Mouse (Mus musculus): ENCODE results near the gene Arhgef7.

The Arhgef7 gene

DNA sequence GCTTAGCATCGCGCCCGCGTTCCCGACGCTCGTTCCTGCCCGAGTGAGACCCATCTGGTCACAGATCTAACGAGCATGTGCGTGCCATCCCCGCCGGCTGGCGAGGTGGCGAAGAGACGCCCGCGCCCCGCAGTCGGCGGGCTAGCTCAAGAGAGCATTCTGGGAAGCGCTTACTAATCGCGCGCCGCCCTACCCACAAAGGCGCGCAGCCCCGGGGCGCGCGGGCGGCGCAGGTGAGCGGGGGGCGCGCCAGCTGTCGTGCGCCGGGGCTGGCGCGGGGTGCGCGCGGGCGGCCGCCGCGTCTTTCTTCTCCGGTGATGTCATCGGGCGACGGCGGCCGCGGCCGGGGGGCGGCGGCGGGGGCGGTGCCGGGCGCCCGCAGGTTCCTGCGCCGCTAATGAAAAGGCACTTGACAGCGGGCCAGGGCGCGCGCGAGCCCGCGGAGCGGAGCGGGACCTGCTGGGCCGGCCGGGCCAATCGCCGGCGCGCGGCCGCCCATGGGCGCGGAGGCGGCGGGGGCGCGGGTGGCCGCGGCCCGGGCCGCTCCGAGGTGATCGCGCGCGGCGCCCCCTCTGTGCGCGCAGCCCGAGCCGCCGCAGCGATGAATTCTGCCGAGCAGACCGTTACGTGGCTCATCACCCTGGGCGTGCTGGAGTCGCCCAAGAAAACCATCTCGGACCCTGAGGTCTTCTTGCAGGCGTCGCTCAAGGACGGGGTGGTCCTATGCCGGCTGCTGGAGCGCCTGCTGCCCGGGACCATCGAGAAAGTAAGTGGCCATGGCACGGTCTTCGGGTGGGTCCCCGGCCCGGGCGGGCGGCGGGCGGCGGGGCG is at the start of gene Arhgef7:
Gene Arhgef7 (plus strand): TSS at position 71 of the 831 bp plus-strand sequence.
- no peak for DNase-seq (ENCODE audit: low spot score in 2 of 2)

- no peak for DNase-seq (ENCODE audit: low spot score in 2 of 2)
These were observed 43.0 kb upstream of the Arhgef7 start for GRCm38 (mm10) chr8:11684558-11684957.

DNA sequence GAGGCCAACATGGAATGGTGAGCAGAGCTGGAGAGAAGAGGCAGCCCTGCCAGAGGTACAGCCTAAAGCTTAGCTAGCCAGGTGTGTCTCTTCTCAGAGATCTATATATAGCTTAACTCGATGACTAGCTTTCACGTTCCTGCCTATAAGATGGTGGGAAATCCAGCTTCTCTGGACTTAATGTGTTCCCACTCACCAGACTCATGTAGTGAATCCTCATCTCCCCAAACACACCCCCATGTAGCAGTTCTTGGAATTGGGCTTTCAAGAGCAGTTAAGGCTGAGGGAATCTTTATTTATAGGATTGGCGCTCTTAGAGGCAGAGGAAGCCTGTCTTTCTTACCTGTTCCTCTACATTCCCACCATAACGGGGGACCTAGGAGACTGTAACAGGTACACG is 40.3 kb upstream of the Arhgef7 start:
- no peak for DNase-seq (ENCODE audit: low spot score in 2 of 2)

- no peak for DNase-seq (ENCODE audit: low spot score in 2 of 2)
These were observed 37.6 kb upstream of the Arhgef7 start for GRCm38 (mm10) chr8:11689945-11690344.

DNA sequence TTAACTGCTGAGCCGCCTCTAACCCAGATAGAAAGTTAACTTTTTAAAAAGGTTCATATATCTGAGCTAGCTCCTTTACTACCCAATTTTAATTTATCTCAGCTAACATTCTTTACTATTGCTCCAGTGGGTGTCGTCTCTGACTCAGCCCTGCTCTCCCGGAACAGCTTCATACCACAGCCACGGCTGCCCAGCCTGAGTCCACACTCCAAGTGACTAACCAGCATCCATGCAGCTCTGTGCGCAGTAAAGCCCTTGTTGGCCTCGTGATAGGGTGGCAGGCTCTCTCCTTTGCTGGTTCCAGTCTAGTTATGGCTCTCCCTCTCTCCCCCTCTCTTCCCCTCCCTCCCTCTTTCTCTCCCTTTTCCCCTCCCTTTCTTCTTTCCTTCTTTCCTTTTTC is 36.2 kb upstream of the Arhgef7 start:
- no peak for DNase-seq (ENCODE audit: low spot score in 2 of 2)

DNA sequence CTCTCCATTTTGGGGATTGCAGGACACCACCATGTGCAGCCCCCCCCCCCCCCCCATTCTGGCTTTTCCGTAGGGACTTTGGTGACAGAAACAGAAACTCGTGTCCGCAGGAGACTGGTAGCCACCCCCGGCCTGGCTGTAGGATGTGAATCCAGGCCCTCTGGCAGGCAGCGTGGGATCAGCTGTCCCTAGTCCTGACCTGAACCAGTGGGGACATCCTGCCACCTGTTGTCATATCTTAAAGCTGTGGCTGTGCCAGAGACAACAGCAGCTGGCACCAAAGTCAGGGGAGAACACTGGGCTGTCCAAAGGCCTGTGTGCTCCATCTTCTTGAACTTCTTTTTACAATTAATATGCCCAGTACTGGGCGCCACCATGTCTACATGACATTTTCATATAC is 35.8 kb upstream of the Arhgef7 start:
- DNase-seq (ENCODE audit: low spot score in 2 of 2), result no peak

GRCm38 (mm10) chr8:11692455-11692854 is 35.1 kb upstream of the Arhgef7 start:
- no peak for DNase-seq (ENCODE audit: low spot score in 2 of 2)

- no peak for DNase-seq (ENCODE audit: low spot score in 2 of 2)
These were observed 33.5 kb upstream of the Arhgef7 start for GRCm38 (mm10) chr8:11693972-11694371.

GRCm38 (mm10) chr8:11696176-11696575 is 31.3 kb upstream of the Arhgef7 start:
- DNase-seq (ENCODE audit: low spot score in 2 of 2), result no peak

GRCm38 (mm10) chr8:11697467-11697866 is 30.1 kb upstream of the Arhgef7 start:
- DNase-seq (ENCODE audit: low spot score in 2 of 2), result no peak

- no peak for DNase-seq (ENCODE audit: low spot score in 2 of 2)
These were observed 28.0 kb upstream of the Arhgef7 start for GRCm38 (mm10) chr8:11699442-11700001.

GRCm38 (mm10) chr8:11700060-11701032 is 27.2 kb upstream of the Arhgef7 start:
- peak; percentile 9 to 53 for DNase-seq (ENCODE audit: low spot score in 2 of 2)

- no peak for DNase-seq (ENCODE audit: low spot score in 2 of 2)
These were observed 26.5 kb upstream of the Arhgef7 start, which contains the start of gene 1700016D06Rik for GRCm38 (mm10) chr8:11701033-11701362. 1700016D06Rik (minus strand) TSS chr8:11701063.

GRCm38 (mm10) chr8:11701428-11701827 is 26.1 kb upstream of the Arhgef7 start:
- no peak for DNase-seq (ENCODE audit: low spot score in 2 of 2)

DNA sequence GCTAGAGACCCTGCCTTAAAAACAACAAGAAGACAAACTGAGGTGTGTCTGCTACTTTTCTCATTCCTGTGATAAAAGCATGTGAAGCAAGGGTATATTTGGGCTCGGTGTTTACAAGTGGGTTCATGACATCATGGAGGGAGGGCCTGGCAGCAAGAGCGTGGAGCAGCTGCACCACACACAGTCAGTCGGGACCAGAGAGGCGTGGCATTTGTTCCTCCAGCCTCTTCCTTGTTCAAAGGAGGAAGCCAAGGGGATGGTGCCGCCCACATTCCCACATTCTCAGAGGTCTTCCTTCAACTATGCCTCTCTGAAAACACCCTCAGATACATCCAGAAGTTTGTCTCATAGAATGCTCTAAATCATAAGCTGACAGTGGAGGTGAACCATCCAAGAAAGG is 23.7 kb upstream of the Arhgef7 start:
- DNase-seq (ENCODE audit: low spot score in 2 of 2), result no peak

GRCm38 (mm10) chr8:11704716-11705420 is 22.7 kb upstream of the Arhgef7 start:
- no peak for DNase-seq (ENCODE audit: low spot score in 2 of 2)

DNA sequence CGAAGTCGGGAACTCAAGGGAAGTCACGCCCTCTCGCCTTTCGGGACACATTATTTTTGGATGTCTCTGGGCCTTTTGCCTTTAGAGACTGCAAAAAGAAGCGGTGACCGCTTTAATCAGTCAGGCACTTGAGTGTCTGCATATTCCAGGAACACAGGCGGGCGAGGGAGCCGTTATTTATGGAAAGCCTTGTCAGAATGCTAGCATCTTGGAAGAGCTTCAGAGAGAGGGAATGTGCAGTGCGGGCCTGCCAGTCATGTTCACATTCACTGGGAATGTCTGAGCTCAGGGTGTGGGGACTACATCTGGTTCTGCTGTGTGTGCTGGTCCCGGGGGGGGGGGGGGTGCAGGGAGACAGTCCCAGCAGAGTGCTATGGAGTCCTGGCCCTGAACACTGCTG is 21.7 kb upstream of the Arhgef7 start:
- no peak for DNase-seq (ENCODE audit: low spot score in 2 of 2)

- no peak for DNase-seq (ENCODE audit: low spot score in 2 of 2)
These were observed 19.8 kb upstream of the Arhgef7 start for GRCm38 (mm10) chr8:11707701-11708100.

- no peak for DNase-seq (ENCODE audit: low spot score in 2 of 2)
These were observed 18.7 kb upstream of the Arhgef7 start for GRCm38 (mm10) chr8:11708815-11709214.

- DNase-seq (ENCODE audit: low spot score in 2 of 2), result no peak
These were observed 18.0 kb upstream of the Arhgef7 start for GRCm38 (mm10) chr8:11709542-11709941.

DNA sequence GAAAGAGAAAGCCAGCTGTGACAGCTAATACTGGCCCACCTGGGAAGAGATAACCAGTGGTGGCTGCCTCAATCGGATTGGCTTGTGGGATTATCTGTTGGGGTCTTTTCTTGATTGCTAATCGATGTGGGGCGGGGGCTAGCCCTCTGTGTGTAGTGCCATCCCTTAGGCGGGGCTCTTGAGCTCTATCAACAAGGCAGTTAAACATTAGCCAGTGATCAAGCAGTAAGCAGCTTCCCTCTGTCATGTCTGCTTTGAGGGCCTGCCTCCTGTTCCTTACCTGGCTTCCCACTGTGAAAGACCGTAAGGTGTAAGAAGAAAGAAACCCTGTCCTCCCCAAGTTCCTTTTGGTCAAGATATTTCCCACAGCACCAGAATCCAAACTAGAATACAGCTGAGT is 17.1 kb upstream of the Arhgef7 start:
- DNase-seq (ENCODE audit: low spot score in 2 of 2), result no peak

DNA sequence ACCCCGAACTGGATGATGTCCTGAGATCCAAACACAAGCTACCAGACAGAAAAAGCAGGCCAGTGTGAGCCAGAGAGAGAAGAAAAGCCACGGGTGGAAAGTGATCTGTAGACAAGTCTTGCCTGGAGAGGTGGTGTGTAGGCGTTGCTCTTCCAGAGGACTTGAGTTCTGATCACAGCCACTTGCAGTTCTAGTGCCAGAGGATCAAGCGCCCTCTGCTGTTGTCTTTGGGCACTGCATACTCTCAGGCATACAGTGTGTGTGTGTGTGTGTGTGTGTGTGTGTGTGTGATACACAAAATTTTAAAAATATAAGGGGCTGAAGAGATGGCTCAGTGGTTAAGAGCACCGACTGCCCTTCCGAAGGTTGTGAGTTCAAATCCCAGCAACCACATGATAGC is 15.3 kb upstream of the Arhgef7 start:
- peak; percentile 0 to 1 for DNase-seq (ENCODE audit: low spot score in 2 of 2)

All from natural killer cell, adult 2 months (primary cell).